Mouse (Mus musculus): ENCODE measurements at regions not wholly inside any gene's neighbourhood (a gene's known extent, or its start where the extent isn't known, plus 50 kb on each side); places are given as distances from the start of the nearest gene placed in this dataset.

DNA sequence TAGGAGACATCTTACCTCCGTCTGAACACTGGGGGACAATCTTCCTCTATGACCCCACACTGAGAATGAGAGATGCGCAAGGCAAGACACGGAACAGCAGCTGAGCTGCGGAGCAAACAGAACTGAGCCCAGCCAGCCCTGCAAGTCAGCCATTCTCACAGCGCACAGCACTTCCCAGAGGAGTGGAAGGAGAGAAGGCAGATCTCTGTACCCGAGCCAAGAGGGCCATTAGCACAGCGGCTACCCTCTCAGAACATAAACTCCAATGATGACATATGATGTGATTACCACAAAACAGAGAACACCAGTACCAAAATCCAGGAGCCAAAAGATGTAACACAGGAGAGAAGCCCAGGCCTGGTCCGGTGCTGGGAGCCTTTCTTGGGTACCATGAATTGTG lies 72.3 kb upstream of the Cplx2 start:
- 78% methylated on average over 8 of the region's 8 CpGs for WGBS
- TF ChIP-seq CTCF (IDR thresholded peaks at IDR 0.05; ENCODE audit: extremely low read depth, insufficient read length, insufficient replicate concordance, low read depth, low read length) = no peak
- TF ChIP-seq POLR2A (IDR thresholded peaks at IDR 0.05; ENCODE audit: low read depth, low read length) = no peak
- H3K27me3 ChIP-seq (ENCODE audit: control insufficient read depth, insufficient read depth, low read length) = peaks cover 8% of the 10 kb centered on the region

DNA sequence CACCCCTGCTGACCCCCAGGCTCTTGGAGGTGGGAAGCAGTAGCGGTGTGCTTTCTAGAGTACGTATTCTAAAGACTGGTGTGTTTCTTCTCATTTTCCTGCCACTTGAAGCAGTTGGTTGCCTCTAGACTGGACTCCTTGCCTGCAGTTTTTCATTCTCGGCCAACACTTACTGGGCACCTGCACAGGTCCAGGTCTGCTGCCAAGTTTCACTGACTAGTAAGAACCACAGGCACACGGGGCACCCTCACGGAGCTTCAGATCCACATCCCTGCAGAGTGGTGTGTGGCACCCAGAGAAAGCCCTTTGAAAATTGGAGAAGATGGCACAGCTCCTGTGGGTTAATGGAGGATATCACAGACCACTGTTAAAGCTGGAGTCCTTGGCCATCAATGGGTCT lies 71.9 kb upstream of the Cplx2 start:
- H3K27me3 ChIP-seq (ENCODE audit: control insufficient read depth, insufficient read depth, low read length) = peaks cover 8% of the 10 kb centered on the region
- no peak overlapping the region for H3K27ac ChIP-seq (ENCODE audit: insufficient read depth, low read depth, low read length)
- 84% methylated on average over 5 of the region's 5 CpGs for WGBS
- no peaks in the 10 kb centered on the region for H3K36me3 ChIP-seq (ENCODE audit: control insufficient read depth, insufficient read depth, low read length)
- TF ChIP-seq CTCF (IDR thresholded peaks at IDR 0.05; ENCODE audit: extremely low read depth, insufficient read length, insufficient replicate concordance, low read depth, low read length) (no peak), POLR2A (IDR thresholded peaks at IDR 0.05; ENCODE audit: low read depth, low read length) (no peak)
- H3K4me3 ChIP-seq (ENCODE audit: low read depth, low read length) = no peak overlapping the region
- H3K4me1 ChIP-seq (ENCODE audit: control insufficient read depth, insufficient read depth, insufficient read length, low read length) = peaks cover 5% of the 10 kb centered on the region; the same call in 1 of the 2 replicates

More for the DNA sequence above, 72.3 kb upstream of the Cplx2 start:
- Histone ChIP-seq H3K27ac (ENCODE audit: insufficient read depth, low read depth, low read length) (no peak overlapping the region), H3K4me3 (ENCODE audit: low read depth, low read length) (no peak overlapping the region), H3K4me1 (ENCODE audit: control insufficient read depth, insufficient read depth, insufficient read length, low read length) (peaks cover 5% of the 10 kb centered on the region; the same call in 1 of the 2 replicates), H3K36me3 (ENCODE audit: control insufficient read depth, insufficient read depth, low read length) (no peaks in the 10 kb centered on the region)

DNA sequence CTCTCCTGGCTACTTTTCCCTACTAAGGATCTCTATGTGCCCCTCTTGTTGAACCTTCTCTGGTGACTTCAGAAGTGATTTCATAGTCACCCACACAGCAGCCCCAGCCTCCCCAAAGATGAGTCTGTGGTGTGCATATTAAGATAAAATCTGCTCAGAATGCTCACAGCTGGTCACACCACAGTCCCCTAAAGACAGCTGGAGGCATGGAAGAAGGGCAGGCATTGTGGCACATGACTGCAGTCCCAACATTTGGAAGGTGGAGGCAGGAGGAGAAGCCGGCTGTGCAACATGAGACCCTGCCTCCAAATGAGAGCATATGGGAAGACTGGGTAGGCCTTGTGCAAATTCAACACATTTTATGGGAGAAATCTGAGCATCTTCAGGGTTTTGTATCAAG lies 70.0 kb upstream of the Cplx2 start:
- Histone ChIP-seq H3K27me3 (ENCODE audit: control insufficient read depth, insufficient read depth, low read length) (peaks cover 8% of the 10 kb centered on the region), H3K27ac (ENCODE audit: insufficient read depth, low read depth, low read length) (no peak overlapping the region), H3K4me1 (ENCODE audit: control insufficient read depth, insufficient read depth, insufficient read length, low read length) (peaks cover 1% of the 10 kb centered on the region; the same call in 1 of the 2 replicates), H3K36me3 (ENCODE audit: control insufficient read depth, insufficient read depth, low read length) (no peaks in the 10 kb centered on the region), H3K4me3 (ENCODE audit: low read depth, low read length) (no peak overlapping the region)
- no peak for TF ChIP-seq CTCF (IDR thresholded peaks at IDR 0.05; ENCODE audit: extremely low read depth, insufficient read length, insufficient replicate concordance, low read depth, low read length)
- no peak for TF ChIP-seq POLR2A (IDR thresholded peaks at IDR 0.05; ENCODE audit: low read depth, low read length)
- 73% methylated on average over 1 of the region's 1 CpGs for WGBS

DNA sequence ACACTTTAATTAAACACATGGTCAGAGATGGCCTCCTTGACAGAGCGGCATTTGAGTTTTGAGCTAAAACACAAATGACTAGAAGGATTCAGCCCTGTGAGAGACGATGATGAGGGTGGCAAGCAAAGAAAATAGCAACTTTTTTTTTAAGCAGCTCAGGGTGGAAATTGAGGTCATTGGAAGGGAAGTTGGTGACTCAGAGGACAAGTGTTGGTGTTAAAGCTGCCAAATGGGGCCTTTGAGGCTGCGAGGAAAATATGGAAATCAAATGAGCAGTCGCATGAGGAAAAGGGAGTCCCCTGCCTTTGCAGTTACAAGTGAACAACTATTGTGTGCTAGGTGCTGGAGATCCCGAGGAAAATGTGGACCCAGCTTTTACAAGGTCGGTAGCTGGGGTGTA lies 69.5 kb upstream of the Cplx2 start:
- 50% methylated on average over 6 of the region's 6 CpGs for WGBS

DNA sequence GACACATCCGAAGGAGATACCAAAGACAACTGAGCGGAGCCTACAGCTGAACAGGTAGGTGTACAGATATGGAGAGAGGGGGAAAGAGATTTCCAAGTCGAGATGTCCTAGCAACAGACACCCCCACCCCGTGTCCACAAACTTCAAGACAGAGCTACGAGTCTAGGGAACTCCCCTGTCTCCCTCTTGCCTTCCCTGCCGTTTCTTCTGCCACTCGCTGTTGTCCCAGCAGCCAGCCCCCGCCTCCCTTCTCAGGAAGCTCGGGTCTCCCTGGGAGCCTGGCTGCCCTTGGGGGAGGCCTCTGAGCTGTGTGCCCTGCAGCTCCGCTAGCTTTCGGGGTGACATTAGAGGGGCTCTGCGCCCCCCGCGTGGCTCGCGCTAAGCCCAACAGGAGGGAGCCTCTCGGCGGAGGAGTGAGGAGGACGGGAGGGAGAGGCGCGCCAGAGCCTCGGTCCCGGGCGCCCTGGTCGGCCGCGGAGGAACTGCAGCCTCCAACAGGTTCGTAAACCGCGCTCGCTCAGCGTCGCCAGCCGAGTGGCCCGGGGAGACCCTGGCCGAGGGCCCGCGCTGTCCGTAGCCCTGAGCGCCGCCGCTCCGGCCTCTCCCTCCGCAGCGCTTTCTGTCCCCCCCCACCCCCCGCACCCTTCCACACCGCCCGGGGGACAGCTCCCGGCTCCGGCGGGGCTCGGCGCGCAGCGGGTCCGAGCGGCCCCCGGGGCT lies 68.6 kb upstream of the Cplx2 start:
- Histone ChIP-seq H3K4me1 (ENCODE audit: control insufficient read depth, insufficient read depth, insufficient read length, low read length) (no peaks in the 10 kb centered on the region; the same call in 1 of the 2 replicates), H3K4me3 (ENCODE audit: low read depth, low read length) (peak overlapping the region; percentile 75), H3K27ac (ENCODE audit: insufficient read depth, low read depth, low read length) (peak overlapping the region; percentile 79), H3K27me3 (ENCODE audit: control insufficient read depth, insufficient read depth, low read length) (peaks cover 8% of the 10 kb centered on the region), H3K36me3 (ENCODE audit: control insufficient read depth, insufficient read depth, low read length) (no peaks in the 10 kb centered on the region)
- WGBS = 1% methylated on average over 57 of the region's 58 CpGs
- TF ChIP-seq CTCF (IDR thresholded peaks at IDR 0.05; ENCODE audit: extremely low read depth, insufficient read length, insufficient replicate concordance, low read depth, low read length) (no peak), POLR2A (IDR thresholded peaks at IDR 0.05; ENCODE audit: low read depth, low read length) (no peak)

More for the DNA sequence above, 69.5 kb upstream of the Cplx2 start:
- TF ChIP-seq CTCF (IDR thresholded peaks at IDR 0.05; ENCODE audit: extremely low read depth, insufficient read length, insufficient replicate concordance, low read depth, low read length) = no peak
- no peaks in the 10 kb centered on the region for H3K36me3 ChIP-seq (ENCODE audit: control insufficient read depth, insufficient read depth, low read length)
- H3K27ac ChIP-seq (ENCODE audit: insufficient read depth, low read depth, low read length) = no peak overlapping the region
- H3K4me3 ChIP-seq (ENCODE audit: low read depth, low read length) = no peak overlapping the region
- peaks cover 8% of the 10 kb centered on the region for H3K27me3 ChIP-seq (ENCODE audit: control insufficient read depth, insufficient read depth, low read length)
- H3K4me1 ChIP-seq (ENCODE audit: control insufficient read depth, insufficient read depth, insufficient read length, low read length) = no peaks in the 10 kb centered on the region; the same call in 1 of the 2 replicates

DNA sequence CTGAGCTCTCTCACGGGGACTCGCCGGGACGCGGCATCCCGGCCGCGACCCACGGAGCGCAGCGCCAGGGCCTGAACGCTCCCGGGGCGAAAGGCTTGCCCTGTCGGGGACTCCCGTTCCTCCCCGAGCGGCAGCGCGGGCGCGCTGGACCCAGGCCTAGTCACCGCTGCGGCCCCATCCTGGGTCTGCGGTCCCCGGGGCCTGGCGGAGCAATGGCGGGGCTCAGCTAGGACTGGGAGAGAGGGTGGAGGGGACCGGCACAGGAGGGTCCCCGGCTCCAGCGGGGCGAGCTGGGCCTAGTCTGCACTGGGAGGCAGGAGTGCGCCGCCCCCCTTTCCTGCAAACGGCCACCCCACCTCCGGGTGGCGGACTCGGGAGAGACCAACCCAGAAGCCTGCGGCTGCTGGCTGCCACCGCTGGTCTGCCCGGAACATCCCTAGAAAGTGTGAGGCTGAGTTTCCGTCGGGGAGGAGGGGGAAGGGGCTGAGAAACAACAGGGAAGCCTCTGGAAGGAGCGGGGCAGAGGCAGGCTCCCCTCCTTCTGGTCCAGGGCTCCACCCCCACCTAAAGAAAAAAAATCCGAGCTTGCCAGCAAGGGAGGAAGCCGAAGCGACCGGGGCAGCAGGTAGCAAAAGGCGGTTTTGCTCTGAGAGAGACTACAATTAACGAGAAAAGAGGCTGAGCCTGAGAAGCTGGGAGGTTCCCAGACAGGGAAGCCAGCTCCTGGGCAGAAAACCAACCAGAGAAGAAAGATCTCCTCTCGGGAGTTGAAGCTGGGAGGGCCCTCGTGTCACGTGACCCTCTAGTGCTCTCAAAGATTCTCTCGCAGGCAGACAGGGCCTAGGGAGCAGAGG lies 67.9 kb upstream of the Cplx2 start:
- no peaks in the 10 kb centered on the region; the same call in 1 of the 2 replicates for H3K4me1 ChIP-seq (ENCODE audit: control insufficient read depth, insufficient read depth, insufficient read length, low read length)
- H3K27me3 ChIP-seq (ENCODE audit: control insufficient read depth, insufficient read depth, low read length) = peaks cover 8% of the 10 kb centered on the region
- TF ChIP-seq CTCF (IDR thresholded peaks at IDR 0.05; ENCODE audit: extremely low read depth, insufficient read length, insufficient replicate concordance, low read depth, low read length) (no peak), POLR2A (IDR thresholded peaks at IDR 0.05; ENCODE audit: low read depth, low read length) (peak; percentile 68; the same call in 1 of the 2 replicates)
- peak overlapping the region; percentile 79 for H3K27ac ChIP-seq (ENCODE audit: insufficient read depth, low read depth, low read length)
- under 1% methylated on average over 54 of the region's 54 CpGs for WGBS
- H3K4me3 ChIP-seq (ENCODE audit: low read depth, low read length) = peak overlapping the region; percentile 75
- H3K36me3 ChIP-seq (ENCODE audit: control insufficient read depth, insufficient read depth, low read length) = no peaks in the 10 kb centered on the region

DNA sequence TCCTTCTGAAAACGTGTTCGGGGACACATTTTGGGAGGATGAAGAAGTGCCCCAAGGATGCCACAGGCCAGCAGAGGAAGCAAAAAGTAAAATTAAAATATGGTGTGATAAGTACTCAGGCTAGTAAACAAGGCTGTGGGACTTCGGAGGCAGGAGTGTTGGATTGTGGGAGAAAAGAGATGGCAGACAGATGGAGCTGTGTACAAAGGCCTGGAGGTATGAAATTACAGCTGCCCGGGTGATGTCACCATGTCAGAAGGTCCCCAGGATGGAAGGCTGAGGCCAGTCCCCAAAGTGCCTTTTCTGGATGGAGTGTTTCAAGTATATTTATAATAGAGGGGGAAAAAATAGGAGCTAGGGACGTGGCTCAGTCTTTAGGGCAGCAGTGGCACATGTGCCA lies 66.9 kb upstream of the Cplx2 start:
- WGBS = 54% methylated on average over 5 of the region's 5 CpGs
- Histone ChIP-seq H3K27ac (ENCODE audit: insufficient read depth, low read depth, low read length) (no peak overlapping the region), H3K4me3 (ENCODE audit: low read depth, low read length) (no peak overlapping the region), H3K27me3 (ENCODE audit: control insufficient read depth, insufficient read depth, low read length) (peaks cover 8% of the 10 kb centered on the region), H3K36me3 (ENCODE audit: control insufficient read depth, insufficient read depth, low read length) (no peaks in the 10 kb centered on the region), H3K4me1 (ENCODE audit: control insufficient read depth, insufficient read depth, insufficient read length, low read length) (no peaks in the 10 kb centered on the region; the same call in 1 of the 2 replicates)
- TF ChIP-seq CTCF (IDR thresholded peaks at IDR 0.05; ENCODE audit: extremely low read depth, insufficient read length, insufficient replicate concordance, low read depth, low read length) (no peak), POLR2A (IDR thresholded peaks at IDR 0.05; ENCODE audit: low read depth, low read length) (no peak)
